Mouse (Mus musculus): ENCODE data around the gene Stk32c.

The Stk32c gene

DNA sequence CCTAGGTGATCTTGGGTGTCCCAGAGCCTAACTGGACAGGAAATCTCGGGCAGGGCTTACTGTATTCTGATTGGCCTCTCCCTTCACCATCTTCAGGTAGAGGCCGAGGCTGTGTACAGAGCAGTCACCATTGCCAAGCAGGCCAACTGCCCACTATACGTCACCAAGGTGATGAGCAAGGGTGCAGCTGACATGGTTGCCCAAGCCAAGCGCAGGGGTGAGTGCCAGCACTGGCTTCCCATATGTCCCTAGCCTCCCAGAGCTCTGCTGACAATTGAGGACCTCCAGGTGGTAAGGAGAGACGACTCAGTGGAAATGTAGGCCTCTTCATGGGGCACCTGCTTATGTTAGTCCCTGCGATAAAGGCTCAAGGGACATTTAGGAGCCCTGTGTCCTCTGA is 118.3 kb downstream of the Stk32c start:
- DNase-seq (ENCODE audit: low spot score in 2 of 2): no peak

DNA sequence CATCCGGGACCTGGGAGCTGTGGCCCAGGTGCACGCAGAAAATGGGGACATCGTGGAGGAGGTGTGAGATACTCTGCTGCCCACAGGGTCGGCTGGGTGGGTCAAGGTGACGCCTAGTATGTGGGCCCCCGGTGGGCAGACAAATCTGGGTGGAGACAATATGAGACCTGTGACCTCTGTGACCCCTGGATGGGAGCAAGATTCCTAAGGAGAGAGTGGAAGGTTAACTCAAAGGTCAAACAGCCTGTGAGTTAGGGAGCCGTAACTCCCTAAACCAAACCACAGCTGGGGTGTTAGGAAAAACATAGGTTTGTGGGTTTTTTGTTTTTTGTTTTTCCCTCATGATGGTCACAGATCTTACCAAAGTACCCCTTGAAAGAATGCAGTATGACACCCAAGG is 119.3 kb downstream of the Stk32c start:
- no peak for DNase-seq (ENCODE audit: low spot score in 2 of 2)

DNA sequence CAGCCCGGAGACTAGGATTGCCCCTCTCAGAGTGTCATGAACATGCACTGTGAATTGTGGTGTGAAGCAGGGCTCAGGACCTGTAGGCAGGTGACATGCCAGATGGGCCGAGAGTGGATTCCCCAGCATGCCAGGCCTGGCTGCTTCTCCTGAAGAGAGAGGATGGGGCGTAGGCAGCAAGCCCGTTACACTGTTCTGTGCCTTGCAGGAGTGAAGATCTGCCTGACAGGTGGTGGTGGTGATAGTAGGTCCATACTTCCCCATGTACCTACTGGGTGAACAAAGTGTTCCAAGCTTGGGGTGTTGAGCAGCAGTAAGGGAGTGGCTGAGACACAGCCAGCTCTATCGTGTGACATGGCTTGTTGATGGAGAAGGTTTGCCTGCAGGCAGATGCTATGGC is 120.0 kb downstream of the Stk32c start:
- no peak for DNase-seq (ENCODE audit: low spot score in 2 of 2)

DNA sequence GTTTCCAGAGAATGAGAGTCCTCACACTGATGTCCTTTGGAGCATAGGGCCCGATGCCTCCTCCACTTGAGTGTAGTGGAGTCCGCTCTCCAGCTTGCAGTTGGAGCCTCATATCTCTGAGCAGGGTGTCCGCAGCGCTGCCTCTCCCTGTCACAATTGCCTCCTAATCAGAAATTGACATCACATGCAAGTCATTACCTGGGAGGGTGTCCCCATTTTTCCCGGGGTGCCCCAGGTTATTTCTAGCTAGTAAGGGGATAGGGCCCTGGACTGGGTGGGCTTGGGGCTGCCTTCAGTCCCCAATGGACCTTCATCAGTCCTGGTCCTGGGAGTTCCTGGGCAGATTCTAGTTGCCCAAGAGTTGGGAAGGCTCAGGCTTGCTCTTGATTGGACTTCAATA is 120.4 kb downstream of the Stk32c start:
- no peak for DNase-seq (ENCODE audit: low spot score in 2 of 2)

DNA sequence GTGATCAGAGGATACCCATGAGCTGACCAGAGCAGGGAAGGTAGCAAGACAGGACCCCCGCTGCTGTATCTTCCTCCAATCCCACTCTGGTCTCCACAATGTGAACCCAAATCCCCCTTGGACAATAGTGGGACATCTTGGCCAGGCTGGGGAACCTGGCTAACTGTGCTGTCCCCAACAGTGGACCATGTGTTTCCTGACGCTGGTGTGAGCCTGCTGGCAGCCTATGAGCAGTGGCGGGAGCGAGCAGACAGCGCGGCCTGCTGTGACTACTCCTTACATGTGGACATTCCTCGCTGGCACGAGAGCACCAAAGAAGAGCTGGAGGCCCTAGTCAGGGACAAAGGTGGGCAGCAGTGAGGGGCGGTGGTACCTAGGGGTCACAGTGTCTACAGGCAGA is 121.4 kb downstream of the Stk32c start:
- DNase-seq (ENCODE audit: low spot score in 2 of 2): no peak

DNA sequence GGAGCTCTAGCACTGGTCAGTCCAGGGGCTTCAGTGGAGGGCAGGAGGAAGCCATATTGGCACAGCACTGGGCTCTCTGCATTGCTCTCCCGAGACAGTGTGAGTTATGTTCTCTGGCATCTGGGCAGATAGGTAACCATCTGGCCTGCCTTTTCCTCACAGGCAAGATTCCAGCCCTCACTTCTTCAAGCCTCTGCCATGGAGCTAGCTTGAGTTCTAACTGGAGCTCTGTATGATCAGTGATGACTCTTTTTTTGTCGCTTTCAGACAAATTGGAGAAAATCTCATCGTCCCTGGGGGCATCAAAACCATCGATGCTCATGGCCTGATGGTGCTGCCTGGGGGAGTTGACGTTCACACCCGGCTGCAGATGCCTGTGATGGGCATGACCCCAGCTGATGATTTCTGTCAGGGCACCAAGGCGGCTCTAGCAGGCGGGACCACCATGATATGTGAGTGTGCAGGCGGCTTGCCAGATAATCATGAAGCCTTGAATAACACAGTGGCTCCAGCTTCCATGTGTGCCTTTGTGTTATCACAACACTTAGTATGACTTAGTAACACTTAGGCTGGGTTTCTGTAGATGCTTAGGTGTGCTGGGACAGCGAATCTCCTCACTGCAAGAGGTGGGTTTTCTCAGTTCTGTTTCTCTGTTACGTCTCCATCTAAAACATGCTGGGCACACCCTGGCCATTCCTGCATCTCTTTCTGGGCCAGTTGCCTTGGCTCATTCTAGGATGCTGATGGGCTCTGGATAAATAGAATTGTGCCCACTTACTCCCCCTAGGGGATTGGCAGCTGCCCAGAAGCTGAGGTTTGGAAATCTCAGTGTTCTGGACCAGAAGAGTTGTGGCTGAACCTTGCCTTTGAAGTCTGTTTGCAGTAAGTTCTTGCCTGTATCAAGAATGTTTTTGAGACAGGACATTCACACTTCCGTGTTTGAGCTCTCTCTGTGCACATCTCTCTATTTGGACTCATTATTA is 122.9 kb downstream of the Stk32c start:
- no peak for DNase-seq (ENCODE audit: low spot score in 2 of 2)

DNA sequence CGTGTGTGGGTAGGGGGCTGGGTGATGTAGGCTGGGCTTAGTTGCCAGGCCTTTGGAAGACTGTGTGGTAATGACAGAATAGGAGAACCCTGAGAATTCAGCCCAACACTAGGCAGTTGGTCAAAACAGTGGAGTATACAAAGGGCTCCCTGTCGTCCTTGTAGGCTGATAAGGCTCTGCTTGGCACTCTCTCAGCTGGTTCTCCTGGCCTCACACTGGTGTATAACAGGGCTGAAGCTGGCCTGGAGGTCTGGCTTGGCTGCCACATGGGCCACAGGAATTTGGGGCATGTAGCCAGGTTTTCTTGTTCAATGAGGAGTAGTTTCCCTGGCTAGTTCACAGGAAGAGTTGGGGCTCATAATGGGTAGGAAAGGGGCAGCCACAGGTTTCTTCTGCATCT is 125.3 kb downstream of the Stk32c start:
- no peak for DNase-seq (ENCODE audit: low spot score in 2 of 2)

DNA sequence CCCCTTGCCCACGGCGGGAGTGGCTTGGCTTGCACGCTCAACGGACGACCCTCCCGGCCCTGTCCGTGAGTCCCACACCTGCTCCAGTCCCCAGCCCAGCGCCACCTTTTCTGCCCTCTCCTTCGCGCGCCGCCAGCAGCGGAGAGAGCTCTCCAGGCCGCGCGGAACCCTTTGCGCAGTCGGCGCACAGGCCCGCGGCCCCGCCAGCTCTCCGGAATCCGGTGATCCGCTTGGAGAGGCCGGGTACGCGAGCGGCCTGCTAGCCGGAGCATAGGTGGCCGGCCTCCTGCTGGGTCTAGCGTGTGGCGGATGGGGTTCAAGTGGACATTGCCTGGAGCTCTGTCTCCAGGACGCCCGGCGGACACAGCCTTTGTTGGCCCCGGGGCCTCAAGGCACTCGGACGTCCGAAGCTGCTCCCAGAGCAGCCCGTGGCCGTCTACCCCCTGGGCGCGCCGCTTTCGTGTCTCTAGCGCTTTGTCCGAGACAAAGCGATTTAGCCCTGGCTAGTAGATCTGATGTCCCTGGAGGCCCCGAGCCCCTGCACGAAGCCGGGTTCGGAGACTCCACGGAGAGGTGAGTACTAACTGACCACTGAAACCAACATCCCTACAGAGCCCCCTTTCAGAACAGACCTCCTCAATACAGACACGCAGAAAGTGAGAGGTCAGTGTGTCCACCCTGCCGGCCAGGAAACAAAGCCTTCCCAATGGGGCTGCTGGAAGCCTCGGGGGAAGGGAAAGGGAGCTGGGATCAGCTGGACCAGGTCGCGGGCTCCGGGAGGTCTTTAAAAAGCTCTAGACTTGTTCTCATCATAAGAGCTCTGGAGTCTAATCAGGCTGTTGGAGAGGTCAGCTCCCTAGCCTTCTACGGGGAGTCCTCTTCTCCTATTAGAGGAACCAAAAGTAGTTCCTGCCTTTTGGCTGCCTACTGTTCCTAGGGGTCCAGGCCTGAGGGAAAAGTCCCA is 126.6 kb downstream of the Stk32c start:
- no peak for DNase-seq (ENCODE audit: low spot score in 2 of 2)

DNA sequence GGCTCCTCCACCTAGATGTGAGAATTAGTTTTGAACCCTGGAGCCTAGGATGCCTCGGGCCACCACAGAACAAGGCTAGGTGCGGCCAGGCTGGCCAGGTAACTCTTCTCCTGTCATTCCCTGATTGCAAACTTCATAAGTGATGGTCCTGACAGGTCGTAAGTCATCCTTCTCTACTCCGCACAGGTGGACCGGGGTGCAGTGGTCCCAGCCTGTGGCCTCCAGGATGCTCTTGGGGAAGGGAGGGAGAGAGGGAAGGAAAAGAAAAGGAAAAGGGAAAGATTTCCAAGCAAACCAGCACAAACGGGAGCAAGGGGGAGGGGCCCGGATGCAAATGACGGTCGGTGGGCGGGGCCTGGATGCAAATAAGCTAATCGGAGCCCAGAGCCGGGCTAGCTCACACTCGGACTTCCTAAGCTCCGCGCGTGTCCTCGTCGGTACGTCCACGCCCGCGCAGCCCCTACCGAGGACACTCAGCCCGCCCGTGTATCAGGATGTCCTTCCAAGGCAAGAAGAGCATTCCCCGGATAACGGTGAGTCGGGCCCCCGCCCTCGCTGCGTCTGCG is 127.4 kb downstream of the Stk32c start, which contains the start of gene Dpysl4:
Gene Dpysl4, plus strand, starts transcription at position 373 of the 566 bp plus-strand sequence.
- DNase-seq (ENCODE audit: low spot score in 2 of 2): peak in 1 of 2 experiments; percentile 43

DNA sequence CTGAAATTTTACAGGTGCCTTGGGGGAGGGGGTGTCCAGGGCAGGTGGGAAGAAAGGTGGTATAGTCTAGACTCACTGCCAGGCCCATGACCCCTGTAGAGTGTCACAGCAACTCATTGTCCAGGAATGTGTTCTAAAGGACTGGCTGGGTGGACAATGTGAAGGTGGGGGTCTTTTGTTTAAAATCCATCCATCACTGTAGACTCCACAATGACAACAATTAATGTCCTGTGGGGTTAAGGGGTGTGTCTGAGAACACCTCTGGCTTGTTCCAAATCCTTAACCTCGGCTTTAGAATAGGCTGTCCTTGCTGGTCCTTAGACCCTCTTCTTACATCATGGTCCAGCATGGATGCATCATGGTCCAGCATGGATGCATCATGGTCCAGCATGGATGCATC is 128.8 kb downstream of the Stk32c start:
- no peak for DNase-seq (ENCODE audit: low spot score in 2 of 2)

DNA sequence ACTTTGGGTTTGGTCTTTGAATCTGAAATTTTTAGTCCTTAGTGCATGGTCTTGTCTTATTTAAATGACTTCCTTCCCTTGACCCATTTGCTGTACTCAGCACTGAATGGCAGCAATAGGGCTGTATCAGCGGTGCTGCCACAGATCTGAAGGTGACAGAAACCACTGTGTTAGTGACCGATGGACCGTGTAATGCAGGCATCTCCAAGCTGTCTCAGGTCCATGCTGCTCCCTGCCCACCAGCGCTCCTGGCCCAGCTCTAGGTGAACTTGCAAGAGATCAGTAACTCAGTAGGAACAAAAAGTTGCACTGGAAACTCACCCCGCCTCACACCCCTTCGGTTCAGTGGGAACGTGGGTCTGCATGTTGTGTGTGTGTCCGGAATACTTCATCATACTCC is 130.8 kb downstream of the Stk32c start:
- DNase-seq (ENCODE audit: low spot score in 2 of 2): no peak

DNA sequence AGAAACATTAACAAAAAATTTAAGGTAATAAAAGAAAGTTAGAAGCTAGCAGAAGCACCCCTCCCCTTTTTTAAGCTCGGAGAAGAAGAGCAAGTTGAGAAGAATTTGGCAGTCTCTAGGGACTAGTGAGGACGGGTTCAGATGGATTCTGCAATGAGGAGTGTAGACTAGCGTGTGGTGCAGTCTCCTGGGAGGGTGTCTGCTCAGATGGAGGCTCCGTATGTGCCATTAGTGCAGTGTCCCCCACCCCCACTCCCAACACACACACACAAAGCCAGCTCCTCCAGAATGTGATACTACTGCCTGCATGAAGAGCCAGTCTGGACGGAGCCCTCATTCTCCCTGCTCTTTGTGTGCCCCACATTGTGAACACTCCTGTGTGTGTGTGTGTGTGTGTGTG is 131.9 kb downstream of the Stk32c start:
- DNase-seq (ENCODE audit: low spot score in 2 of 2): no peak

DNA sequence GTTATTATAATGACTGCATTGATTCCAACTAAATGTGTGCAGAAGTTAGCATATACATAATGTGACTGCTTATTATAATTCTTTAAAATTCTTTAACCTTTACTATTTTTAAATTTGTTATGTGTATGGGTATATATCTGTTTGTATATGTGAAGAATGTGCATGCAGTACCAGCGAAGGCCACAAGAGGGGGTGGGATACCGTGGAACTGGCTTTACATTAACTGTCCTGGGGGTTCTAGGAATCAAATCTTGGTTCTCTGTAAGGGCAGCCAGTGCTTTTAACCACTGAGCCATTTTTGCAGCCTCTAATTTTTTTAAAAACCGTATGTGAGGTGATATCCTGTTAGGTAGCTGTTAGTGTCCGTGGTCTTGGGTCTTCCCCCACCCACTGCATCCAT is 132.4 kb downstream of the Stk32c start:
- DNase-seq (ENCODE audit: low spot score in 2 of 2): peak in 1 of 2 experiments; percentile 33

DNA sequence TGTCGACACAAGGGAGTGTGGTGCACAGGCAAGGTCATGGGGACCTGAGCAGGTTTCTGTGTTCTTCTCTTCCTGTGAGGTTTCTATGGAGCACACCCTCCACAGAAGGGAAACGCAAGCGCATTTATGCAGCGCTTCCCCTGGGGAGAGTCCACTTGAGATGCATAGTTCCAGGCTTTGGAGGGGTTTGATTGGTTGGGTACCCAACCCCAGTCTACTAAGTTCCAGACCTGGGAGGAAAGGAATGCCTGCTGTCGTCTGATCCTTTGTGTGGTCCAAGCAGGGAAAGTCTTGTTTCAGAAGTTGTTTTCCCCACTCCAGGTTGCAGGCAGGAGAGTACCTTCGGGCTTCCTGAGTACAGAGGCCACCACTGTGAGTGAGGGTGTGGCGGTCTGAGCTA is 134.0 kb downstream of the Stk32c start:
- no peak for DNase-seq (ENCODE audit: low spot score in 2 of 2)

DNA sequence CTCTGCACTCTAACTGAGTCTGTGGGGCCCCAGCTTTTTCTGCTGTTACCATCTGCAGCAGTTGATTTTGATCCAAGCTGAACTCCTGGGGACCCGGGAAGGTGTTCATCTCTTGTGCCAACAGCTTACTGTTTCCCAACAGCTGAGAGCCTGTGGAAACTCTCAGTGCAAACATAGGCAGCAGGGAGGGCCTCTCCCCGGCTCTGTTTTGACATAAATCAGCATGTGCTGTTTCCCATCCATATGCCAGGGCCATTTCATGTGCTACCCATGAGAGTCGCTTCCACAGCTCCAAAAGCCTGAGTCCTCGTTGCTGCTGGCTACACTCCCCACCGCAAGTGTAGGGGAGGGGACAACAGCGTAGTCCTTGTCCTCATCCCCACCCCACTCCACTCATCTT is 134.9 kb downstream of the Stk32c start:
- no peak for DNase-seq (ENCODE audit: low spot score in 2 of 2)

DNA sequence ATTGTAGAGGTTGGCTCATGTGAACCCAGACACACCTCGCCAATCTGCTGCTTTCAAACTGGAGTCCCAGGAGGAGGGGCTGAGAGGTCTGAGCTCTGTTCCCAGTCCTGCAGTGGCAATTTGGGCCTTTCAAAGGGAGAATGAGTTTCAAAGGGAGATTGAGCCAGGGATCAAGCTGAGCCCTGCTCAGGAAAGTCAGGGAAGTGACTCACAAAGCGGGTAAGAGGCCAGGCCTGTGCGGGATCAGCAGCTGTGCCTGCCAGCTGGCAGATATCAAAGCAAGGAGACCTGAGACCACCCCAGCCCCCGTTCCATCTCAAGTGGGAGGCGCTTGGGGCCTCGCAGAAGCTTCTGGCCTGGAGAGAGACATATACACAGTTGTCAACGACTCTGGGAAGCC is 135.8 kb downstream of the Stk32c start:
- DNase-seq (ENCODE audit: low spot score in 2 of 2): no peak

DNA sequence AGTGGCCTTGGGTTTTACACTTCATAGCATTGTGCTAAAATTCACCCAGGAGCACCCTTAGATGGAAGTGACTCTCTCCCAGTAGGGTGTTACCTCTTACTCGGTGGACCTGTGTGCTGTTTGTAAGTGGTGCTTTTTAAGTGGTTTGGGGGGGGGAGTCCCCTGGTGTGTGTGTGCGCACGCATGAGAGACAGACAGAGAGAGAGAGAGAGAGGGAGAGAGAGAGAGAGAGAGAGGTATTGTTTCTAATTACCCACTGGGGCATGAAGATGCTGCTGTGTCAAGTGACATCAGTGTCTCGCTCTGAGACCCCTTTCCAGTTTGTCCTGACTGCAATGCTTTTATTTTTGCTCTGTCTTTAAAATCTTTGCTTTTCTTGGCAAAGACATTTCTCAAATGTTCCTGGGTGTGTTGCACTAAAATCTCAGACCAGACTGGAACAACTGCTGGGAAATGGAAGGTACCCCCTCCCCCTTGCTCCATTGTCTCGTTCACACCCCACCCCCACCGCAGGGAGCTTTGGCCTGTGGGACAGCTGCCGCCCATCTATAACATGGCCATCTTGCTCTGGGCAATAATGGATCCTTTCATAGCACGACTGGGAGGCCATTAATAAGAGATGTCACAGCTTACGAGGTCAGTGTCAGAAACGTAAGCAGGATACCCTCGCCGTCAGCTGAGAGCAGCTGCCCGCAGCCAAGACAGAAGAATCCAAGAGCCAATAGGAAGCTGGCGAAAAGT is 137.9 kb downstream of the Stk32c start:
- DNase-seq (ENCODE audit: low spot score in 2 of 2): no peak

DNA sequence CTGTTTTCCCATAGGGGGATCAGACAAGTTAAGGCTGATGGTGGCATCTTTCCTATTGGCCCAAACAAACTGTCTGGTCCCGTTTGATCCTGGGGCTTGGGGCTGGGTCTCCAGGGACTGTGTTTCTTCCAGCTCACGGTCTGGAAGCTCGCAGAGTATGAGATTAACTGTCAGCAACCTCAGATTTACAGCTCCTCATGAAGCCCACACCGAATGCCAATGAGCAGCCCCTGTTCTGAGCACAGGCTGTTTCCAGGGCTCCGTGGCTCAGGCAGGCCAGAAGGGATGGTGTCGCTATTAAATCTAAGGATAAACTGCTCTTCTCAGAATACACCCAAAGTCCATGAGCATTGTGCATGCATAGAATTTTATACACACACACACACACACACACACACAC is 138.9 kb downstream of the Stk32c start:
- DNase-seq (ENCODE audit: low spot score in 2 of 2): no peak

DNA sequence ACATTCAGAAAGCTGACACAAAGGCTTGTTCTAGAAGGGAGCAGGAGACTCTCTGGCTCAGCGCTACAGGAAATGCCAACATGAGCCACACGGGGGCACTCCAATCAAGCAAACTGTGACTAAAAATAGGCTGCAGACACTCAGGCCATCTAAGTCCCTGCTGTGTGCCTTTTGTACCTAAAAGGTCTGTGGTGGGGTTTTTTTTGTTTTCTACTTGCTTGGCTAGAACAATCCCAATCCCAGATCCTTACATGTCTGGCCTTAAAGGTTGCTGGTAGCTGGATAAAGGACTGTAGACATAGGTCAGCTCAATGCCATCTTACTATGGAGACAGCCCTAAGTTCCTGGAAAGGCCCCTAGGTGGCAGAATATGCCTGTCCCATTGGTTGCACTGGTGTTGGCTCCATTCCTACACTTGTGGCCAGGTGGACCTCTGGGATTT is 144.9 kb downstream of the Stk32c start:
- peak; percentile 14 to 63 for DNase-seq (ENCODE audit: low spot score in 2 of 2)

DNA sequence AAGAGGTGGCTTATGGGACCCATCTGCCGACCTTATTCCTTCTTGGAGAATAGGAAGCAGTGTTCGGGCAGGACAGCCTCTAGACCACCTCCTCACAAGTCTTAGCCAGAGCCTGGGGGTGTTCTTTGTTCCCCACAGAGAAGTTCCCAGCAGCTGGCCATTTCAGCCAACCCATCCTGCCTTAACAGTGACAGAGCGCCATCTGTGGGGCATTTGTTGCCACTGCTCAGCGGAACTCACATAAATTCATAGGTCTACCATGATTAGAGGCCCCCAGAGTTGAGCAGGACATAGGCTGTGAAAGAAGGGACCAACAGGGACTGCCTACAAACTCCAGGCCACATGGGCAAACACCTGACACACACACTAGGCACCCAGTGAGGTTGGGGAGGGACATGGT is 149.7 kb downstream of the Stk32c start:
- peak in 1 of 2 experiments; percentile 23 for DNase-seq (ENCODE audit: low spot score in 2 of 2)
